Mouse (Mus musculus) bone marrow, adult 2 months (tissue): ENCODE measurements around the gene Afap1.

Experiments used
- CTCF ChIP-seq: fragments of 200-500 bp; IDR thresholded peaks from 2 replicates; pipeline ENCODE4 v1.5.1; 2011; ENCODE audit warnings: low read length, control low read depth; ENCODE audit not compliant: control insufficient read depth, insufficient read depth
- POLR2A ChIP-seq: fragments of 200-500 bp; IDR thresholded peaks from 2 replicates; pipeline ENCODE4 v1.6.1; 2011; ENCODE audit warnings: low read depth, mild to moderate bottlenecking, control low read depth, low read length, borderline replicate concordance; ENCODE audit not compliant: control insufficient read depth

DNA sequence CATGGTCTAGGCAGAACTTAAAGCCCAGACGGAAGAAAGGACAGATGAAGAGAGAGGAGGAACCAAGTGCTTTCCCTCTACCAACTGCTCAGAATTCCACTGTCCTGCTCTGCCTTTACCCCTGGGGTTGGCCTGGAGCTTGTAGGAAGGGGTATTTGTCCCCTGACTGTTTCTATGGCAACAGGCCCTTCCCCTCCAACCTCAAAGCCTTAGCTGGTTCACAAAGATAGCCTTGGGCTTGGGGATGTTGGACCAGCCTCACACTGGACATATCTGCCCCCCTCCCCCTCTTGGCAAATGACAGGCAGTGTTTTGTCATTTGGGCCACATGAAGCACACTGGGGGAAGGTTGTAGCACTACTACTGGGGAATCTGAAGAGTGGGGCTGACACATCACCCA, 129.2 kb downstream of the Afap1 start:
- TF ChIP-seq CTCF (no peak), POLR2A (no peak)
